Mouse (Mus musculus): ENCODE data around the gene Caml. TPM values are rescaled to one million over a fixed set of nuclear protein-coding genes. Genes with fewer than 3 reads are reported as not detected.
"Not testable (repeated sequence)": the region's sequence is repeated elsewhere in the genome, so short reads cannot be mapped to it uniquely, and the experiment has no call there.

Gene Caml
- polyA plus RNA-seq (2015; fragmentation: Nextera tagmentation; extraction: Ambion mirVana): 44.3 and 52.8 TPM in 2 replicates

DNA sequence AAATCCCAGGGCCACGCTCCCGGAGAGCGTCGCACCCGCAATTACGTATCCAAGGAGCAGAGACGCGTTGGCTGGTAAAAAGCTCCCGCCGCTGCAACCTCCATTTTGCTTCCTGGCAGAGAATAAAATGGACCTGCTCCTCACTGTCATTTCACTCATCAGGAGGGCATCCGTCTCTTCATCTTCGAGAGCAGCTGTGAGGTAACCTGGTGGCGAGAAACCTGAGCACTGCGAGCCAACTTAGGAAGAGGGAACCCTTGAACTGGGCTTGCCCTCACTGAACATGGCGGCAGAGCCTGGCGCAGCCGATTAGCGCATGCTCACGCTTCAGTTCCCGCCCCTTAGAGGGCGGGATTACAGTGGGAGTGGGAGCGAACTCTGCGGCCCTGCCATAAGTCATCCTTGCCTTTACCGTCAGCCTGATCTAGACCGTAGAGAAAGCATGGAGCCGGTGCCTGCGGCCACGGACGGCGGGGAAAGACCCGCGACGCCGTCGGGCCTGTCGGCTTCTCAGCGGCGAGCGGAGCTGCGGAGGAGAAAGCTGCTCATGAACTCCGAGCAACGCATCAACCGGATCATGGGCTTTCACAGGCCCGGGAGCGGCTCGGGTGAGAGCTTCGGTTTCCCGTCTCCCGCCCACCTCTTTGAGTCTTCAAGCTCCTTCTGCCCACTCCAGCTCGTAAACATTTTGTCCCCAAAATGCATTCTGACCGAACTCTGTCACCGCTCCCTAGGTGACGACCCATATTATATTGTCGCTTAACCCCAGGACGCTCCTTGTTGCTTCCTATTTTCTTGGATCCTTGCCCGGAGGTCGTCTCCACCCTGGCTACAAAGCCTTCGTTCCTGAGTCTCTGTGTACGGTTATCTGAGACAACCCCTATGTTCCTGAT, at the start of gene Caml:
TSS of gene Caml (plus strand) at position 357 of the 893 bp plus-strand sequence.
- Histone ChIP-seq H3K4me2 (ENCODE audit: low read depth, low read length) (peak within 1 kb of the TSS; percentile 93), H3K27me3 (ENCODE audit: control insufficient read depth, insufficient read depth, low read length) (no peaks in the 10 kb centered on the region), H3K36me3 (ENCODE audit: control insufficient read depth, insufficient read depth, low read length) (no peaks in the 10 kb centered on the region), H3K4me3 (replicated peaks; ENCODE audit: low read length) (peak within 1 kb of the TSS; percentile 86), H3K27ac (ENCODE audit: low read length) (peak within 1 kb of the TSS; percentile 90), H3K4me1 (ENCODE audit: control insufficient read depth, insufficient read depth, low read length) (peaks cover 13% of the 10 kb centered on the region), H3K9me3 (replicated peaks; ENCODE audit: control insufficient read depth, low read length) (no peaks in the 10 kb centered on the region), H3K9ac (ENCODE audit: low read length) (peak within 1 kb of the TSS; percentile 89)
- under 1% methylated on average over 59 of the region's 59 CpGs for WGBS
- peak; percentile 98 for ATAC-seq (ENCODE audit: insufficient read depth, low FRiP score)

DNA sequence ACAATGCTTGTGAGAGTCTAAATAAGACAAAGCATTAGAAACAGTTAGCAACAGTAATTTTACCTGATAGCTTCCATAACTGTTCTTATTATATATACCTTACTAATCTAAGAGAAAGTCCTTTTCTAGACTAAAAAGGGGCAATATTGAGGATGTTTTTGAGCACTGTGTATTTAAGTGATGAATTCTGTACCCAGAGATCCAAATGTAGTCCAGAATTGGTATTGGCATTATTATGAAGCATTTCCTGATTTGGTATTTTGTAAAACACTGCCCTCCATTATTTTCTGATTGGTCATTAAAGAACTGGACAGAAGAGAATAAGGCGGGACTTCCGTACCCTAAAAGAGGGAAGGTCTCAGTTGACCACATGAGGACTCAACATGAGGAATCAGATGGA, 49.4 kb upstream of the Caml start, which contains the start of gene Tmed9:
TSS of gene Tmed9 (plus strand) at position 301 of the 400 bp plus-strand sequence.
- H3K9ac ChIP-seq (ENCODE audit: low read length): no peak within 1 kb of the TSS
- ATAC-seq (ENCODE audit: insufficient read depth, low FRiP score): no peak
- H3K9me3 ChIP-seq (replicated peaks; ENCODE audit: control insufficient read depth, low read length): no peaks in the 10 kb centered on the region
- no peak within 1 kb of the TSS for H3K4me2 ChIP-seq (ENCODE audit: low read depth, low read length)
- 97% methylated on average over 2 of the region's 2 CpGs for WGBS
- H3K36me3 ChIP-seq (ENCODE audit: control insufficient read depth, insufficient read depth, low read length): no peaks in the 10 kb centered on the region
- no peak within 1 kb of the TSS for H3K4me3 ChIP-seq (replicated peaks; ENCODE audit: low read length)
- H3K27me3 ChIP-seq (ENCODE audit: control insufficient read depth, insufficient read depth, low read length): no peaks in the 10 kb centered on the region
- peaks cover 15% of the 10 kb centered on the region for H3K4me1 ChIP-seq (ENCODE audit: control insufficient read depth, insufficient read depth, low read length)
- H3K27ac ChIP-seq (ENCODE audit: low read length): no peak within 1 kb of the TSS

DNA sequence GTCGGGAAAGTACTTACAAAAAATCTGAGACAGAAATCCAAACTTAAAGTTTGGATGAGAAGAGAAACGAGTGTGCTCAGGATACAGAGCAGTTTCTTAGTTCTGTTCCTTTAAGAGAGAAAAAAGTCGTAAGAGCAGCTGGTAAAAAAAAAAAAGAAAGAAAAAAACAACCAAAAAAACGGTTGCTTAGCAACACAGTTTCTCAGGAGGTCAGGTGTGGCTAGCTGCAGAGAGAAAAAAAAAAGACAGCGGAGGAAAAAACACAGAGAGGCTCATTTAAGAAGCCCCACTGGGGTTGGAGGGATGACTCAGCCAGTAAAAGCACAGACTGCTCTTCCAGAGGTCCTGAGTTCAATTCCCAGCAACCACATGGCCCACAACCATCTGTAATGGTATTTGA, 48.5 kb upstream of the Caml start:
- H3K4me1 ChIP-seq (ENCODE audit: control insufficient read depth, insufficient read depth, low read length): peaks cover 10% of the 10 kb centered on the region
- WGBS: 68% methylated on average over 5 of the region's 5 CpGs
- H3K27me3 ChIP-seq (ENCODE audit: control insufficient read depth, insufficient read depth, low read length): no peaks in the 10 kb centered on the region
- no peaks in the 10 kb centered on the region for H3K9me3 ChIP-seq (replicated peaks; ENCODE audit: control insufficient read depth, low read length)
- H3K36me3 ChIP-seq (ENCODE audit: control insufficient read depth, insufficient read depth, low read length): no peaks in the 10 kb centered on the region
- H3K9ac ChIP-seq (ENCODE audit: low read length): no peak overlapping the region
- H3K27ac ChIP-seq (ENCODE audit: low read length): no peak overlapping the region
- H3K4me2 ChIP-seq (ENCODE audit: low read depth, low read length): no peak overlapping the region
- no peak overlapping the region for H3K4me3 ChIP-seq (replicated peaks; ENCODE audit: low read length)
- ATAC-seq (ENCODE audit: insufficient read depth, low FRiP score): no peak

DNA sequence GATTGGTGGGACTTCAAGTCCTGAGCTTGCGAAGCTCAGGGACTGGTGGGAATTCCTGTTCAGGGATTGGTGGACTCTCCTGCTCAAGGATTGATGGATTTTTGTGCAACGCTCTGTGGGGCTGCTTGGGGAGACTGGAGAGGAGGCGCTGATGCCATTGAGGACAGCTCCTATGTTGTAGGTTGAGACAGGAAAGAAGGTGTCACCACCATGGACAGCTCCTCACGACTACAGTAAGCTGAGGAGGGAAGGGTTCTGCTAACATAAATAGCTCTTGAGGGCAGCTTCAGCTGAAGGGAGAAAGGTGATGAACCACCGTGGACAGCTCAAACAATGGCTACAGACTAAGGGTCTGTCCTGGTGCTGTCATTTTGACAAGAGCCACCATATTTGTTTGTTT, 46.9 kb upstream of the Caml start:
- no peak for ATAC-seq (ENCODE audit: insufficient read depth, low FRiP score)
- H3K9ac ChIP-seq (ENCODE audit: low read length): no peak overlapping the region
- H3K27me3 ChIP-seq (ENCODE audit: control insufficient read depth, insufficient read depth, low read length): no peaks in the 10 kb centered on the region
- WGBS: 59% methylated on average over 5 of the region's 5 CpGs
- no peak overlapping the region for H3K4me3 ChIP-seq (replicated peaks; ENCODE audit: low read length)
- no peak overlapping the region for H3K4me2 ChIP-seq (ENCODE audit: low read depth, low read length)
- H3K4me1 ChIP-seq (ENCODE audit: control insufficient read depth, insufficient read depth, low read length): peaks cover 3% of the 10 kb centered on the region; the same call in 1 of the 2 replicates
- no peaks in the 10 kb centered on the region for H3K36me3 ChIP-seq (ENCODE audit: control insufficient read depth, insufficient read depth, low read length)
- H3K27ac ChIP-seq (ENCODE audit: low read length): no peak overlapping the region
- no peaks in the 10 kb centered on the region for H3K9me3 ChIP-seq (replicated peaks; ENCODE audit: control insufficient read depth, low read length)

DNA sequence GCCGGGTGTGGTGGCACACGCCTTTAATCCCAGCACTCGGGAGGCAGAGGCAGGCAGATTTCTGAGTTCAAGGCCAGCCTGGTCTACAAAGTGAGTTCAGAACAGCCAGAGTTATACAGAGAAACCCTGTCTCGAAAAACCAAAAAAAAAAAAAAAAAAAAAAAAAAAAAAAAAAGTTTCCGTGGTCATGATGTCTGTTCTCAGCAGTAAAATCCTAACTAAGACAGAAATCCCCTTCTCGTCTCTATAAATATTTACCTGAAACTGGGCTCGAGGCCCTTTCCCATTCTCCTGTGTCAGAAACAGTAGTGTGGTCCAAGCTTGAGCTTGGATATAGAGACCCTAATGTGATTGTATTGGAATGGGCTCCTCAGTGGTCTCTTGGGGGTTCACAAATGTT, 45.9 kb upstream of the Caml start:
- not testable (repeated sequence) for H3K36me3 ChIP-seq (ENCODE audit: control insufficient read depth, insufficient read depth, low read length); H3K27ac ChIP-seq (ENCODE audit: low read length); H3K9me3 ChIP-seq (replicated peaks; ENCODE audit: control insufficient read depth, low read length); H3K4me1 ChIP-seq (ENCODE audit: control insufficient read depth, insufficient read depth, low read length); ATAC-seq (ENCODE audit: insufficient read depth, low FRiP score); H3K27me3 ChIP-seq (ENCODE audit: control insufficient read depth, insufficient read depth, low read length); H3K4me2 ChIP-seq (ENCODE audit: low read depth, low read length); H3K9ac ChIP-seq (ENCODE audit: low read length); H3K4me3 ChIP-seq (replicated peaks; ENCODE audit: low read length)
- WGBS: 82% methylated on average over 7 of the region's 7 CpGs

DNA sequence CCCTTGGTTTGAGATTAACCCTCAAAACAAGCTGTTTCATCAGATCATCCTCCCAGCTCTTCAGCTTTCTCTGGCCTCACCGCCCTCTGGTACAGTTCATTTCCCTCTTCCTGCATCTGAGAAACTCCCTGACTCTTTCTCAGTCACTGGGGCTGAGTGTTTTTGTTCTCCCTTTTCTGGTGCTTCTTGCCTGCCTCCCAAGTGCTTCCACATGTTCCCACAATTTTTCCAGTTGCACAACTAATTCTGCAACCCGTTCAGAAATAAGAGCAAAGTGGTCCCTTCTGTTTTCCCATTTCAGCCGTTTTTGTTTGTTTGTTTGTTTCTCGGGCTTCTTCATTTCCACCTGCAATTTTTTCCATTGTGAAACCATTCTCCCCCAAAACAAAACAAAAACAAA, 44.7 kb upstream of the Caml start:
- no peak for ATAC-seq (ENCODE audit: insufficient read depth, low FRiP score)
- no peak overlapping the region for H3K27ac ChIP-seq (ENCODE audit: low read length)
- H3K27me3 ChIP-seq (ENCODE audit: control insufficient read depth, insufficient read depth, low read length): no peaks in the 10 kb centered on the region
- WGBS: 73% methylated on average over 4 of the region's 4 CpGs
- H3K4me1 ChIP-seq (ENCODE audit: control insufficient read depth, insufficient read depth, low read length): no peaks in the 10 kb centered on the region
- H3K9me3 ChIP-seq (replicated peaks; ENCODE audit: control insufficient read depth, low read length): no peaks in the 10 kb centered on the region
- H3K4me2 ChIP-seq (ENCODE audit: low read depth, low read length): no peak overlapping the region
- no peaks in the 10 kb centered on the region for H3K36me3 ChIP-seq (ENCODE audit: control insufficient read depth, insufficient read depth, low read length)
- H3K9ac ChIP-seq (ENCODE audit: low read length): no peak overlapping the region
- H3K4me3 ChIP-seq (replicated peaks; ENCODE audit: low read length): no peak overlapping the region

DNA sequence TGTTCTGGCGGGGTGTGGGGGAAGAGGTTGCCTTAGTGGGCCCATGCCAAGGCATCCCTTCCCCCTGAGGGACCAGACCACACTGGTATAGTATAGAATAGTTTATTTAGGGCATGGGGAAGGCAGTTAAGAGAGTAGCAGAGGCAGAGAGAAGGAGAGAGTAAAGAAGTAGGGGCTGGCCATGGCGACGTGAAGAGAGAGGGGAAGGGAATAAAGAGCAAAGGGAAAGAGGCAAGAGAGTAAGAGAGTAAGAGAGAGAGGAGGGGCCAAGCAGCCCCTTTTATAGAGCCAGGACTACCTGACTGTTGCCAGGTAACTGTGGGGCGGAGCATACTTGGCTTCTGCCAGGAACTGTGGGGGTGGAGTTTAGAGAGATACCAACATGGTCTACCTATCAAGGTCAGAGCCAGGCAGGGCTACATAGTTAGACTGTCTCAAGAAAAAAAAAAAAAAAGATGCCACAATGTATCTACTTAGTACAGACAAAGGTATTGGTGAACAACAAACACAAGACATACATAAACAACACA, 30.8 kb upstream of the Caml start:
- WGBS: 77% methylated on average over 4 of the region's 4 CpGs
- Histone ChIP-seq H3K9ac (ENCODE audit: low read length) (no peak overlapping the region), H3K4me2 (ENCODE audit: low read depth, low read length) (no peak overlapping the region), H3K27me3 (ENCODE audit: control insufficient read depth, insufficient read depth, low read length) (no peaks in the 10 kb centered on the region), H3K27ac (ENCODE audit: low read length) (no peak overlapping the region), H3K4me1 (ENCODE audit: control insufficient read depth, insufficient read depth, low read length) (peaks cover 6% of the 10 kb centered on the region; the same call in 1 of the 2 replicates), H3K4me3 (replicated peaks; ENCODE audit: low read length) (no peak overlapping the region), H3K36me3 (ENCODE audit: control insufficient read depth, insufficient read depth, low read length) (peaks cover 7% of the 10 kb centered on the region; the same call in 1 of the 2 replicates), H3K9me3 (replicated peaks; ENCODE audit: control insufficient read depth, low read length) (no peaks in the 10 kb centered on the region)
- ATAC-seq (ENCODE audit: insufficient read depth, low FRiP score): no peak

DNA sequence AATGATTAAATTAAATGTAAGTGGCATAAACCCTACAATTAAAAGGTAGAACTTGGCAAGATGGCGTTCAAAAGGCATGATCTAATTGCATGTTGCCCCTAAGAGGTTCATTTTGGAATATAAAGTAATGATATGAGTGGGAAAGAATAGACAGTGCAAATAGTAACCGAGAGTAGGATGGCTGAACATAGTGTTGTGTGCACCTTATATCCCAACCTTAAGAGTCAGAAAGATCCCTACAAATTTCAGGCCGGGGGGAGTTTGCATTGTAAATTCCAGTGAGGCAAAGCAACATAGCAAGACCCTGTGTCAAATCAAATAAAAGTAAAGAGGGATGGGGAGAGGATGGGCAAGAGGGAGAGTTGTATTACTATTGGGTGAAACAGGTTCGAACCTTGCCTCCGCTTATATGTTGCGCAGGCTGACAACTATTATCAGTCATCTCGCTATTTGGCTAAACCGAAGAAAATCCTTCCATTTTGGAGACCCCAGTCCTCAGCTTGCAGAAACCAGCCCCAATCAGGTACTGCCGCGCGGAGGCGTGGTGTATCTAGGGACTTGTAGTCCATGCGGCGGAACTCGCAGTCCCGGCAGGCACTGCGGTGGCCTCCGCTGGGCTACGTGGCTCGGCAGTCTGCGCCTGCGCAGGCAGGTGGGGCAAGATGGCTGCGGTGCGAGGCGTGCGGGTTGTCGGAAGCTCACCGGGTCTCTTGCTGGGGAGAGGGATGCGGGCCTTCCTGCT, 30.1 kb upstream of the Caml start:
- ATAC-seq (ENCODE audit: insufficient read depth, low FRiP score): peak; percentile 99
- Histone ChIP-seq H3K27ac (ENCODE audit: low read length) (peak overlapping the region; percentile 44), H3K27me3 (ENCODE audit: control insufficient read depth, insufficient read depth, low read length) (no peaks in the 10 kb centered on the region), H3K9me3 (replicated peaks; ENCODE audit: control insufficient read depth, low read length) (no peaks in the 10 kb centered on the region), H3K4me1 (ENCODE audit: control insufficient read depth, insufficient read depth, low read length) (peaks cover 6% of the 10 kb centered on the region; the same call in 1 of the 2 replicates), H3K4me2 (ENCODE audit: low read depth, low read length) (peak overlapping the region; percentile 54), H3K4me3 (replicated peaks; ENCODE audit: low read length) (peak overlapping the region; percentile 62), H3K36me3 (ENCODE audit: control insufficient read depth, insufficient read depth, low read length) (peaks cover 8% of the 10 kb centered on the region; the same call in 1 of the 2 replicates), H3K9ac (ENCODE audit: low read length) (peak overlapping the region; percentile 85)
- 5% methylated on average over 29 of the region's 29 CpGs for WGBS

Data from stomach, embryonic 16.5 days (tissue).